Mouse (Mus musculus): ENCODE data around the gene Chn2. TPM values are rescaled to one million over a fixed set of nuclear protein-coding genes. Genes with fewer than 3 reads are reported as not detected.
A peak's percentile ranks its signal among the peaks of the same experiment; 100 is the strongest.

Gene Chn2
- polyA plus RNA-seq, 1 experiment from 2014 or later, result 13.6 TPM

DNA sequence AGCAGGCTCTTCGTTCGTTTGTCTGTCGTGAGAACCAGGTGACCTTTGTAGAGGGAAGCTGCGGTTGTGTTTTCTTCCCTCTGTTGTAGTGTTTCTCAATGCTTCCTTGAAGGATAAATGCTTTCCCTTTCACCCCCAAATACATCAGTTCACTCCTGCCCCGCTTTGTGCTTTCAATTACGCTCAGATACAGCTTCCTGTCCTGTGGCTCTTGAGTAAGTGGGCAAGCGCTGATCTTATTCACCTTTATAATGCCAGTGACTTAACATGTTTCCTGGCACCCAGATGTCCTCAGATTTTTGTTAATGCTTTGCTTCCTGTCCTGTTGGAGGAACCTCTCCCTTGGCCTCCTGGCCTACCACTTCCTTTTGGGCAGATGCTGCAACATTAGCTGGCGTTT is 19.5 kb downstream of the Chn2 start:
- Histone ChIP-seq H3K4me1 (peaks cover 64% of the 10 kb centered on the region), H3K36me3 (no peaks in the 10 kb centered on the region), H3K4me3 (no peak overlapping the region), H3K9me3 (no peaks in the 10 kb centered on the region), H3K27ac (no peak overlapping the region), H3K4me2 (no peak overlapping the region; the same call in 1 of the 2 replicates), H3K27me3 (peaks cover 50% of the 10 kb centered on the region), H3K9ac (no peak overlapping the region)
- no peak for ATAC-seq (ENCODE audit: borderline replicate concordance, extremely low read depth, low FRiP score, low TSS enrichment)
- WGBS, result 43% methylated on average over 8 of the region's 8 CpGs

DNA sequence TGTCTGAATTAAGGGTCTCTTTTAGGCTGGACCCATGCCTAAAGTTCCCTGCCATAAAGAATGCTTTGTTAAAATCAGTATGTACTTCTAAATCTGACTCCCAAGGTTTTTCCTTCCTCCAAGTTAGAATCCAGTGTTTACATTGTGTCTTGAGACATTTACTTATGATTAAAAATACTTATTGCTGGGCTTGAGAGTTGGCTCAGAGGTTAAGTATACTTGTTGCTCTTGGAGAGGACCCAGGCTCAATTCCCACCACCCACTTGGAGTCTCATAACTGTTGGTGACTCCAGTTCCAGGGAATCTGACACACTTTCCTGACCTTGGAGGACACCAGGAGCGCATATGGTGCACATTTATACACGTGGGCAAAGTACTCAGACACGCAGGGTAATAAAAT is 20.9 kb downstream of the Chn2 start:
- WGBS, result 63% methylated on average over 3 of the region's 3 CpGs
- H3K4me1 ChIP-seq, result peaks cover 59% of the 10 kb centered on the region
- peak overlapping the region; percentile 42 for H3K27ac ChIP-seq

DNA sequence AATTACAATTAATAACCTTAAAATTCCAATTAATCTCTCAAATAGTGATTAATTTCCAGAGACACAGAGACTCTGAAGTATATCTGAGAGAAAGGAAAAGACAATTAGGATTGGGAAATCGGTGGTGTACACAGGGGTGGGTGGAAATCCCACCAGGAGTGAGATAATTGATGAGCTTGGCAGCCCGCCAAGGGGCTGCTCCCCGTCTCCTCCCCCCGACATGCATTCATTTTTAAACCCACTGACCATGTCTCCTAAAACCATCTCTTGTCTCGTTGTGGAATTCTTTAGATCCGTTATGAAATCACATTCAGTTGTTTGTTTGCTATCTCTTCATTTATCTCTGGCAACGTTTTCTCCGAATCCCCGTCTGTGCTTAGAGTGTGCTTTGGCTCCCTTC is 22.0 kb downstream of the Chn2 start:
- Histone ChIP-seq H3K27me3 (peaks cover 43% of the 10 kb centered on the region), H3K36me3 (no peaks in the 10 kb centered on the region), H3K4me3 (no peak overlapping the region), H3K9ac (no peak overlapping the region), H3K4me1 (peaks cover 47% of the 10 kb centered on the region), H3K4me2 (peak overlapping the region; percentile 0; the same call in 1 of the 2 replicates), H3K27ac (0 out of 2 replicates have a peak overlapping the region, but pooled peaks have one; percentile 6), H3K9me3 (no peaks in the 10 kb centered on the region)
- no peak for ATAC-seq (ENCODE audit: borderline replicate concordance, extremely low read depth, low FRiP score, low TSS enrichment)
- WGBS, result 10% methylated on average over 9 of the region's 9 CpGs

More for the DNA sequence above, 20.9 kb downstream of the Chn2 start:
- ATAC-seq (ENCODE audit: borderline replicate concordance, extremely low read depth, low FRiP score, low TSS enrichment), result peak; percentile 50; the same call in 1 of the 2 replicates
- Histone ChIP-seq H3K9me3 (no peaks in the 10 kb centered on the region), H3K9ac (no peak overlapping the region), H3K36me3 (no peaks in the 10 kb centered on the region), H3K27me3 (peaks cover 51% of the 10 kb centered on the region), H3K4me3 (no peak overlapping the region), H3K4me2 (no peak overlapping the region)

DNA sequence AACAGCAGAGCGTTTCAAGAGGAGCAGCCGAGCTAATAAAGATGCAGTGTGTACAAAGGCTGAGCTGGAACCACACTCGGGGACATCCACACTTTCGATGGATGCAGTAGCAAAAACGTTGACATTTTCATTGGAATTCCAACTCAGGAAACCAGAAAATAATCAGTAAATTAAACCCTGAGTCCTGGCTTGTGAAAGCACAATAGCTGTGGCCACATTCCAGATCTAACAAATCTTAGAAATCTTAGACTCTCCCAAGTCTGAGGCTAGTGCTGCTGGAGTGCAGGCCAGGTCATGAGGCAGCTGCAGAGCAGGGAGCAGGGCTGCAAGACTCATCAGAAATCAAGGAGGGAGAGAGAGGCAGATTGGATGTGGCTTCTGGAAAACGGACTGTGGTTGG is 24.5 kb downstream of the Chn2 start:
- H3K4me2 ChIP-seq, result no peak overlapping the region
- no peak overlapping the region for H3K27ac ChIP-seq
- peaks cover 25% of the 10 kb centered on the region for H3K27me3 ChIP-seq
- H3K4me3 ChIP-seq, result no peak overlapping the region
- no peak overlapping the region for H3K9ac ChIP-seq
- H3K36me3 ChIP-seq, result no peaks in the 10 kb centered on the region
- ATAC-seq (ENCODE audit: borderline replicate concordance, extremely low read depth, low FRiP score, low TSS enrichment), result no peak
- H3K4me1 ChIP-seq, result peaks cover 46% of the 10 kb centered on the region
- WGBS, result 59% methylated on average over 6 of the region's 6 CpGs
- no peaks in the 10 kb centered on the region for H3K9me3 ChIP-seq

GRCm38 (mm10) chr6:54067380-54067779 is 28.0 kb downstream of the Chn2 start:
- Histone ChIP-seq H3K36me3 (no peaks in the 10 kb centered on the region), H3K9me3 (no peaks in the 10 kb centered on the region), H3K27ac (no peak overlapping the region), H3K27me3 (peaks cover 18% of the 10 kb centered on the region; the same call in 1 of the 2 replicates), H3K4me1 (peaks cover 36% of the 10 kb centered on the region), H3K4me2 (no peak overlapping the region), H3K4me3 (no peak overlapping the region), H3K9ac (no peak overlapping the region)
- WGBS, result 62% methylated on average over 5 of the region's 5 CpGs
- no peak for ATAC-seq (ENCODE audit: borderline replicate concordance, extremely low read depth, low FRiP score, low TSS enrichment)

GRCm38 (mm10) chr6:54068882-54069281 is 29.5 kb downstream of the Chn2 start:
- H3K4me2 ChIP-seq, result no peak overlapping the region
- no peaks in the 10 kb centered on the region for H3K9me3 ChIP-seq
- peaks cover 19% of the 10 kb centered on the region for H3K27me3 ChIP-seq
- H3K36me3 ChIP-seq, result no peaks in the 10 kb centered on the region
- 70% methylated on average over 5 of the region's 5 CpGs for WGBS
- no peak overlapping the region for H3K9ac ChIP-seq
- ATAC-seq (ENCODE audit: borderline replicate concordance, extremely low read depth, low FRiP score, low TSS enrichment), result no peak
- H3K27ac ChIP-seq, result no peak overlapping the region
- no peak overlapping the region for H3K4me3 ChIP-seq
- H3K4me1 ChIP-seq, result peaks cover 26% of the 10 kb centered on the region

DNA sequence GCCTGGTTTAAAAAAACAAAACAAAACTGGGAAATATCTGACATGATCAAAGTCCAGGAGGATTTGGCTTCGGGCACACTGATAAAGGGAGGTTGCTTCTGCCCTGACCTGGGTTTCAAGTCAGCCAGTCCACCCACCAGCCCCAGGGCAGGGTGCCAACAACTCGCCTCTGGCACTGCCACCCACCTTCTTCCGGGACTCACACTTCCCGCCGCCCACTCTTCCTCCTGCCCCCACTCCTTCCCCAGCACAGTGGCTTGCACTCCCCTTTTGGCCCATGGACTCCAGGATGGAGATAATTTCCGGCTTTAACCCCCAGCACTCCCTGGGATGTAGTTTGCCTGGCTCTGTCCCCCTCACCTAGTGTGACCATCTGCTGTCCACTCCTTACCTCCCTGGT is 31.4 kb downstream of the Chn2 start:
- H3K4me2 ChIP-seq, result peak overlapping the region; percentile 1; the same call in 1 of the 2 replicates
- 0 out of 2 replicates have a peak, but pooled peaks have one; percentile 39 for ATAC-seq (ENCODE audit: borderline replicate concordance, extremely low read depth, low FRiP score, low TSS enrichment)
- H3K9me3 ChIP-seq, result no peaks in the 10 kb centered on the region
- no peaks in the 10 kb centered on the region for H3K36me3 ChIP-seq
- WGBS, result 35% methylated on average over 6 of the region's 6 CpGs
- no peak overlapping the region for H3K9ac ChIP-seq
- no peak overlapping the region for H3K27ac ChIP-seq
- no peak overlapping the region for H3K4me3 ChIP-seq
- peaks cover 9% of the 10 kb centered on the region for H3K27me3 ChIP-seq
- peaks cover 33% of the 10 kb centered on the region for H3K4me1 ChIP-seq

DNA sequence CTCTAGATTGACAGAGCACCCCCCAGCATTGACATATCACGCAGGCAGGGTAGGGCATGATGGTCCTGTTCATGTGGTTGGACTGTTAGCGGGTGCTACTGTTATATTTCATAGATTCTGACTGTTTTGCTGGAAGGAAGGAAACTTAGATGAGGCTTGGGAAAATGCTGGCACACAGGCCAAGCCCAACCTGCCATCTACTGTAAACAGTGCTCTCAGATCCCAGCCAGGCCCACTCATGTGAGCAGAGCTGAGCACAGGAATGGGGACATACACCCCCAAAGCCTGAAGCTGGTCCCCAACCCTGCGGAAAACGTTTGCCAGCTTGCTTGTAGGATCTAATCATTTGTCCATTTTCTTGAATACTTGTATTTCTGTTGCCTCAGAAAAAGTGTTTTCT is 32.1 kb downstream of the Chn2 start:
- Histone ChIP-seq H3K4me1 (peaks cover 33% of the 10 kb centered on the region), H3K4me3 (no peak overlapping the region), H3K27me3 (peaks cover 9% of the 10 kb centered on the region), H3K4me2 (no peak overlapping the region), H3K9ac (no peak overlapping the region), H3K27ac (0 out of 2 replicates have a peak overlapping the region, but pooled peaks have one; percentile 20), H3K36me3 (no peaks in the 10 kb centered on the region), H3K9me3 (no peaks in the 10 kb centered on the region)
- no peak for ATAC-seq (ENCODE audit: borderline replicate concordance, extremely low read depth, low FRiP score, low TSS enrichment)
- WGBS, result 55% methylated on average over 4 of the region's 4 CpGs

DNA sequence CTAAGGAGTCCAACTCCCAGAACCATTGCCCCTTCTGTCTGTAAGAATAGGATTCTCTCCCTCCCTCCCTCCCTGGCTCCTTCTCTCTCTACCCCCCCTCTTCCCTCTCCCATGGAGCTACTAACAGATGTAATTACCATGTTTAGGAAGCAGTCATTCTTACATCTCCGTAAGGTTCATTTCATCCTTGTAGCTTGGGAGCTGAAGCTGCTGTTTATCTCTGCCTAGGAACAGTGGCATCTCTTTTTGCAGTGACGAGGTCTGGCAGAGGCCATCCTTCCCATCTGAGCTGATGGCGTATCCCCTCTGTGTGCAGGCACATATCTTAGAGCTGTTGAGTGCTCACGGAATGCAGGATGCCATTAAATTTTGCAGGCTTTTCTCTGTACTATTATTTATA is 35.1 kb downstream of the Chn2 start:
- 54% methylated on average over 4 of the region's 4 CpGs for WGBS
- Histone ChIP-seq H3K4me3 (no peak overlapping the region), H3K9ac (no peak overlapping the region)

DNA sequence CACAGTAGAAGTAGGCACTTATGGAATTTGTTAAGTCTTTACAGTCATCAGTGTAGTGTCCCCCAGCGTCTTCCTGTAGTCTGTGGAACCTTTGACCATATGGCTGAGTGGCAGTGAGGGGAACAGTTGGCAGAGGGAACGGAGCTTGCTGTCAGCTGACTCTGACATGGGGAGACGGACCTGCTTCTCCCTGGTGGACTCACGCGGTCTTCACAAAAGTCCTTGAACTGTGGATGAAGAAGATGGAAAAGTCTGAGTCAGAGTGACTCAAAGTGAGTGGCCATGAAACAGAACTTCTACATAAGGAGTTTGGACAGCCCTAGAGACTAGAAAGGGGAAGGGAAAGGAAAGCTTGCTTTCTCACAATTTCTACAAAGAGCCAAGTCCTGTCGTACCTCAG is 36.1 kb downstream of the Chn2 start:
- 79% methylated on average over 6 of the region's 6 CpGs for WGBS
- Histone ChIP-seq H3K27me3 (peaks cover 6% of the 10 kb centered on the region), H3K27ac (no peak overlapping the region), H3K9me3 (no peaks in the 10 kb centered on the region), H3K4me3 (no peak overlapping the region), H3K36me3 (no peaks in the 10 kb centered on the region), H3K4me1 (peaks cover 19% of the 10 kb centered on the region), H3K4me2 (no peak overlapping the region), H3K9ac (no peak overlapping the region)
- ATAC-seq (ENCODE audit: borderline replicate concordance, extremely low read depth, low FRiP score, low TSS enrichment), result no peak

More for the DNA sequence above, 35.1 kb downstream of the Chn2 start:
- no peak overlapping the region for H3K27ac ChIP-seq
- no peaks in the 10 kb centered on the region for H3K36me3 ChIP-seq
- H3K9me3 ChIP-seq, result no peaks in the 10 kb centered on the region
- H3K4me2 ChIP-seq, result no peak overlapping the region
- H3K4me1 ChIP-seq, result peaks cover 25% of the 10 kb centered on the region
- peaks cover 6% of the 10 kb centered on the region for H3K27me3 ChIP-seq
- ATAC-seq (ENCODE audit: borderline replicate concordance, extremely low read depth, low FRiP score, low TSS enrichment), result no peak

- H3K4me1 ChIP-seq, result peaks cover 7% of the 10 kb centered on the region; the same call in 1 of the 2 replicates
- ATAC-seq (ENCODE audit: borderline replicate concordance, extremely low read depth, low FRiP score, low TSS enrichment), result no peak
- H3K4me3 ChIP-seq, result no peak overlapping the region
- WGBS, result 72% methylated on average over 5 of the region's 5 CpGs
- H3K36me3 ChIP-seq, result no peaks in the 10 kb centered on the region
- H3K27ac ChIP-seq, result no peak overlapping the region
- H3K9ac ChIP-seq, result no peak overlapping the region
- H3K27me3 ChIP-seq, result peaks cover 6% of the 10 kb centered on the region
- H3K9me3 ChIP-seq, result no peaks in the 10 kb centered on the region
- H3K4me2 ChIP-seq, result no peak overlapping the region
Measured at GRCm38 (mm10) chr6:54076625-54077024, 37.3 kb downstream of the Chn2 start.

DNA sequence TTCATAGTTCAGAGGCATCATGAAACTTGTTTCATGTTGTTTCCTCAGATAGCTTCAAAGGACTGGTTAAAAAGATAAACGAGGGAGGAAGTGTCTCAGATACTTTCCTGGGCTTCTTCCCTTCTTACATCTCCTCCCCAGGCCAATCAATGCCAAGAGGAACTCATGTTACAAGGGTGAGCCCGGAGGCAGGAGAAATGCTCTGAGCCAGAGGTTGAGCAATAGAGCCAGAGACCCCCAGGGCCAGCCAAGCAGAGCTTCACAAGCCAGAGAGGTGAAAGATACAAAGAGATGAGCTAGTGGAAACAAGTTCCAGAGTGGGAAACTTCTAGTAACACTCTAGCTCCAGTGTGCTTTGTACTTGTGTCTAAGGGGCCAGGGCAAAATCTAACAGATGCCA is 38.9 kb downstream of the Chn2 start:
- no peak; the same call in 1 of the 2 replicates for ATAC-seq (ENCODE audit: borderline replicate concordance, extremely low read depth, low FRiP score, low TSS enrichment)
- H3K4me1 ChIP-seq, result peaks cover 7% of the 10 kb centered on the region
- H3K36me3 ChIP-seq, result no peaks in the 10 kb centered on the region
- no peaks in the 10 kb centered on the region for H3K9me3 ChIP-seq
- H3K27ac ChIP-seq, result no peak overlapping the region
- H3K4me3 ChIP-seq, result no peak overlapping the region
- no peak overlapping the region for H3K9ac ChIP-seq
- no peak overlapping the region for H3K4me2 ChIP-seq
- WGBS, result 25% methylated on average over 2 of the region's 2 CpGs
- peaks cover 6% of the 10 kb centered on the region for H3K27me3 ChIP-seq

DNA sequence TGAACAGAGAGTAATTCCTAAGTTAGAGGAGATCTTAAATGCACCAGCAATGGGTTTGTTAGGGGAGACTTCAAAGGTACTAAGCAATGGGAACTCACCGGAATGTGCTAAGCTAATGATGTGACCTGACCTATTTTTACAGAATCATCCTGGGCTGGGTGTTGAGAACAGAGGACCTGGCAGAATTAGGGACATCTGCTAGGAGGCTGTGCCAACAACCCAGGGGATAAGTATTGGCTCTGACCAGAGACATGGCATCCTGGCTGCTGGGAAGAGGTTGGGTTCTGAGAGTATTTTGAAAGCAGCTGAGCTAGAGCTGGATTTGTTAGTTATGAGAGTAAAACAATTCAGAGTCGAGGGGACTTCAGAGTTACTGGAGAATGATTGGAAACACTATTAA is 40.5 kb downstream of the Chn2 start:
- H3K36me3 ChIP-seq, result no peaks in the 10 kb centered on the region
- no peaks in the 10 kb centered on the region for H3K27me3 ChIP-seq
- no peak overlapping the region for H3K4me2 ChIP-seq
- H3K27ac ChIP-seq, result no peak overlapping the region
- no peak overlapping the region for H3K4me3 ChIP-seq
- WGBS, result 85% methylated on average over 2 of the region's 2 CpGs
- ATAC-seq (ENCODE audit: borderline replicate concordance, extremely low read depth, low FRiP score, low TSS enrichment), result no peak
- no peak overlapping the region for H3K9ac ChIP-seq
- H3K9me3 ChIP-seq, result no peaks in the 10 kb centered on the region
- peaks cover under 1% of the 10 kb centered on the region for H3K4me1 ChIP-seq
